Mouse (Mus musculus) CH12.LX (cell line): ENCODE results near the gene 1500011B03Rik. TPM values are rescaled to one million over a fixed set of nuclear protein-coding genes. Genes with fewer than 3 reads are reported as not detected.

Experiments
- DNase-seq: peaks from one replicate; pipeline ENCODE4 v3.0.0-alpha.2; 2013; ENCODE audit errors: extremely low read depth
- H3K27ac ChIP-seq: 2 replicates; pipeline ENCODE4 v1.5.1; 2012; ENCODE audit warnings: low read depth, mild to moderate bottlenecking, control low read depth, moderate library complexity; ENCODE audit not compliant: insufficient read depth
- H3K27me3 ChIP-seq: replicated peaks from 2 replicates; pipeline ENCODE3; 2012; ENCODE audit warnings: inconsistent platforms
- H3K36me3 ChIP-seq, 2 experiments: replicated peaks in 1 of 2; 2 replicates each; pipeline versions ENCODE3 to v1.6.1; 2012; ENCODE audit warnings: inconsistent platforms in 1 of 2, low read length in 1 of 2, mild to moderate bottlenecking in 1 of 2, mixed read lengths in 1 of 2, moderate library complexity in 1 of 2; ENCODE audit not compliant: control insufficient read depth in 1 of 2, insufficient read depth in 1 of 2
- H3K4me1 ChIP-seq, 2 experiments: 2 replicates each; pipeline ENCODE4 v1.6.1; 2012; ENCODE audit warnings: inconsistent platforms in 1 of 2, moderate library complexity in 1 of 2; ENCODE audit not compliant: insufficient read depth in 2 of 2, control insufficient read depth in 1 of 2
- H3K4me2 ChIP-seq: 2 replicates; pipeline ENCODE4 v1.6.1; 2012; ENCODE audit warnings: low read depth, mild to moderate bottlenecking, control low read depth; ENCODE audit not compliant: poor library complexity, insufficient read depth, severe bottlenecking
- H3K4me3 ChIP-seq, 3 experiments: fragments of 150-350 bp in 1 of 3; sonication (generic) in 1 of 3; replicated peaks in 1 of 3; 2 replicates each; pipeline versions ENCODE3 to v1.5.1; 2011 to 2012; ENCODE audit warnings: low read depth in 2 of 3, low read length in 2 of 3, mild to moderate bottlenecking in 2 of 3, moderate library complexity in 2 of 3, control low read depth in 1 of 3, improper control_type of control experiment in 1 of 3, inconsistent platforms in 1 of 3, mixed read lengths in 1 of 3; ENCODE audit not compliant: poor library complexity in 1 of 3
- H3K79me2 ChIP-seq: replicated peaks from 2 replicates; pipeline ENCODE4 v1.6.1; 2012; ENCODE audit warnings: mild to moderate bottlenecking, moderate library complexity; ENCODE audit not compliant: control insufficient read depth, poor library complexity, insufficient read depth, severe bottlenecking; ENCODE audit errors: extremely low read depth
- H3K9ac ChIP-seq: 2 replicates; pipeline ENCODE4 v1.6.1; 2012; ENCODE audit warnings: low read depth, mild to moderate bottlenecking, control low read depth, moderate library complexity; ENCODE audit not compliant: insufficient read depth
- H3K9me3 ChIP-seq: replicated peaks from 2 replicates; pipeline ENCODE3; 2012; ENCODE audit warnings: low read length, inconsistent platforms, mixed read lengths
- CHD1 ChIP-seq: IDR thresholded peaks from 2 replicates; pipeline ENCODE4 v1.6.1; 2012; ENCODE audit warnings: low read depth, low read length, improper control_type of control experiment, inconsistent platforms
- CHD2 ChIP-seq: IDR thresholded peaks from 2 replicates; pipeline ENCODE4 v1.6.1; 2011; ENCODE audit warnings: low read length, improper control_type of control experiment
- CTCF ChIP-seq, 2 experiments: IDR thresholded peaks in 1 of 2; conservative IDR thresholded peaks in 1 of 2; 2 replicates each; pipeline ENCODE4 v1.5.1; 2011 to 2012; ENCODE audit warnings: low read depth in 2 of 2, low read length in 2 of 2, improper control_type of control experiment in 1 of 2, inconsistent platforms in 1 of 2, mild to moderate bottlenecking in 1 of 2, moderate library complexity in 1 of 2
- E2F4 ChIP-seq: IDR thresholded peaks from 2 replicates; pipeline ENCODE4 v1.6.1; 2011; ENCODE audit warnings: low read depth, low read length, improper control_type of control experiment; ENCODE audit not compliant: insufficient replicate concordance
- EP300 ChIP-seq: IDR thresholded peaks from 2 replicates; pipeline ENCODE4 v1.6.1; 2011; ENCODE audit warnings: low read length, improper control_type of control experiment
- ETS1 ChIP-seq: conservative IDR thresholded peaks from 2 replicates; pipeline ENCODE4 v1.6.1; 2012; ENCODE audit warnings: low read depth, mild to moderate bottlenecking, inconsistent platforms, low read length, improper control_type of control experiment, moderate library complexity
- IRF4 ChIP-seq: IDR thresholded peaks from 2 replicates; pipeline ENCODE4 v1.6.1; 2014; ENCODE audit warnings: low read depth, mild to moderate bottlenecking, inconsistent platforms, low read length, improper control_type of control experiment
- KAT2A ChIP-seq: IDR thresholded peaks from 2 replicates; pipeline ENCODE4 v1.6.1; 2012; ENCODE audit warnings: low read length, improper control_type of control experiment, inconsistent platforms; ENCODE audit not compliant: insufficient replicate concordance
- MAFK ChIP-seq: IDR thresholded peaks from 2 replicates; pipeline ENCODE4 v1.6.1; 2011; ENCODE audit warnings: low read length, improper control_type of control experiment; ENCODE audit not compliant: insufficient replicate concordance
- MAX ChIP-seq: IDR thresholded peaks from 2 replicates; pipeline ENCODE4 v1.6.1; 2011; ENCODE audit warnings: low read length, improper control_type of control experiment
- NELFE ChIP-seq: IDR thresholded peaks from 2 replicates; pipeline ENCODE4 v1.6.1; 2011; ENCODE audit warnings: low read depth, low read length, improper control_type of control experiment
- PAX5 ChIP-seq: IDR thresholded peaks from 2 replicates; pipeline ENCODE4 v1.6.1; 2012; ENCODE audit warnings: low read length, inconsistent platforms, mixed read lengths
- POLR2A ChIP-seq: IDR thresholded peaks from 2 replicates; pipeline ENCODE4 v1.6.1; 2011; ENCODE audit warnings: low read depth, mild to moderate bottlenecking, improper control_type of control experiment, low read length
- SMC3 ChIP-seq: IDR thresholded peaks from 2 replicates; pipeline ENCODE4 v1.6.1; 2011; ENCODE audit warnings: low read depth, low read length, improper control_type of control experiment
- TBP ChIP-seq: conservative IDR thresholded peaks from 2 replicates; pipeline ENCODE4 v1.6.1; 2011; ENCODE audit warnings: low read depth, low read length, improper control_type of control experiment
- TCF12 ChIP-seq: IDR thresholded peaks from 2 replicates; pipeline ENCODE4 v1.6.1; 2014; ENCODE audit warnings: low read depth, mild to moderate bottlenecking, inconsistent platforms, low read length, improper control_type of control experiment
- UBTF ChIP-seq: IDR thresholded peaks from 2 replicates; pipeline ENCODE4 v1.6.1; 2012; ENCODE audit warnings: low read depth, mild to moderate bottlenecking, inconsistent platforms, low read length, improper control_type of control experiment, moderate library complexity
- USF2 ChIP-seq: conservative IDR thresholded peaks from 2 replicates; pipeline ENCODE4 v1.6.1; 2011; ENCODE audit warnings: low read depth, low read length, improper control_type of control experiment
- ZC3H11A ChIP-seq: IDR thresholded peaks from 2 replicates; pipeline ENCODE4 v1.6.1; 2012; ENCODE audit warnings: low read depth, mild to moderate bottlenecking, inconsistent platforms, low read length, improper control_type of control experiment
- ZKSCAN1 ChIP-seq: IDR thresholded peaks from 2 replicates; pipeline ENCODE4 v1.6.1; 2012; ENCODE audit warnings: low read depth, inconsistent platforms, low read length, improper control_type of control experiment, borderline replicate concordance
- ZMIZ1 ChIP-seq: IDR thresholded peaks from 2 replicates; pipeline ENCODE4 v1.6.1; 2012; ENCODE audit warnings: low read depth, mild to moderate bottlenecking, inconsistent platforms, low read length, improper control_type of control experiment
- ZNF384 ChIP-seq: IDR thresholded peaks from 2 replicates; pipeline ENCODE4 v1.6.1; 2012; ENCODE audit warnings: low read depth, low read length, improper control_type of control experiment, inconsistent platforms
- dilution Hi-C: fragments of 300-500 bp; cut with MboI; formaldehyde crosslinking; loops from 2 replicates; pipeline ENCODE4 v1.14.3; 2020; ENCODE audit warnings: low sequenced_read_pairs; ENCODE audit not compliant: extremely low pct_unique_long_range_greater_than_20kb, extremely low pct_ligation_motif_present
- in situ Hi-C: fragments of 300-500 bp; cut with MboI; formaldehyde crosslinking; loops from 3 replicates; pipeline ENCODE4 v1.14.3; 2019; ENCODE audit warnings: low sequenced_read_pairs, low pct_ligation_motif_present, low pct_unique_long_range_greater_than_20kb, mixed read lengths
- polyA plus RNA-seq: library from polyadenylated mRNA; unstranded; fragments of >175 nt; gene quantifications from 2 replicates; pipeline ENCODE4 v1.2.1, GENCODE M21; 2012; ENCODE audit warnings: low read depth; ENCODE audit not compliant: insufficient read length
- total RNA-seq, 2 experiments: library from RNA; depleted of rRNA; stranded (reverse); fragments of 300-350 nt in 1 of 2; fragments of >200 nt in 1 of 2; gene quantifications; 2 replicates each; pipeline ENCODE4 v1.2.3; 2012 to 2014

1500011B03Rik gene
- total and polyA plus RNA-seq, 3 experiments: 15.5 to 39.1 (median 31.4) TPM

DNA sequence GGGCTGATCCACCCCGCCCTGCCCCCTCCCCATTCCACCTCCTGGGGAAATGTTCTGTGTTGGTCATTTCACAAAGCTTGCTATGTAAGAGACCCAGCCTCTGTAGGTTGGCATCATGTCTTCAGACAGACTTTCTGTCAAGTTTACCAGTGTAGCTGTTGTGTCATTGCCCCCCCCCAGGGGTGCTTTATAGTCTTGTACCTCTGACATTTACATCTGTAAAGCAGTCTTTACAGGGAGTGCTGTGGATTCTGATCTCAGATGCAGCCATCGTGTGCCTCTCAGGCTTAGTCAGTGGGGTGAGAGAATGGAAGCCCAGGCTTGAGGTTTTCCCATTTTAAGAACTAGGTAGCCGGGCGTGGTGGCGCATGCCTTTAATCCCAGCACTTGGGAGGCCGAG lies 21.4 kb downstream of the 1500011B03Rik start:
- H3K4me2 ChIP-seq: no peak overlapping the region
- H3K4me3 ChIP-seq: no peak overlapping the region
- no peak for DNase-seq
- H3K36me3 ChIP-seq: peaks cover 65 to 93% of the 10 kb centered on the region in 2 experiments
- H3K27ac ChIP-seq: no peak overlapping the region
- no peaks in the 10 kb centered on the region for H3K9me3 ChIP-seq
- in situ Hi-C loops: no loop called here
- H3K27me3 ChIP-seq: no peaks in the 10 kb centered on the region
- no peak overlapping the region for H3K9ac ChIP-seq
- dilution Hi-C loops: no loop called here
- H3K4me1 ChIP-seq: no peaks in the 10 kb centered on the region; a peak in 1 of 4 replicates
- no peak for TF ChIP-seq ETS1
- no peak for TF ChIP-seq ZKSCAN1
- no peak for TF ChIP-seq KAT2A
- no peak for TF ChIP-seq MAX
- no peak for TF ChIP-seq ZNF384
- no peak for TF ChIP-seq ZC3H11A
- TF ChIP-seq SMC3: no peak
- TF ChIP-seq, all 38 proteins: peak for 0
- no peaks in the 10 kb centered on the region for H3K79me2 ChIP-seq

DNA sequence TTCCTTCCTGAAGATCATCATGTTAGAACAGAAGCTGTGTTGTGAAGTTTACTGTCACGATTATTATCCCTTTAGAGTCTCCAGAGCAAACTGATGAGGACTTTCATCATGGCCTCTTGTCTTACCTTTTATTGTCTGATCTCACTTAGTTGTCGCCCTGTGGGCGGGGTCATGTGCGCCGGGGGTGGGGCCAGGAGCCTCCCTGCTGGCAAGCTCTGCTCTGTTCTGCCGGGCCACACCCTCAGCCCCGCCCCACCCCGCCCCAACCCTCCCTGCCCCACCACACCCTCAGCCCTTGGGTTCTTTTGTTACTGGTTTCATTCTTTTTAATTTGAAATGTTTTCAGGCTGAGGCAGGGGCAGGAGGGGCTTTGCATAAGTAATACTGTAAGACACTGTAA lies 22.2 kb downstream of the 1500011B03Rik start:
- Histone ChIP-seq H3K27me3 (no peaks in the 10 kb centered on the region), H3K4me1 (peaks cover 0 to 2% of the 10 kb centered on the region in 2 experiments; a peak in 2 of 4 replicates), H3K36me3 (peaks cover 66 to 92% of the 10 kb centered on the region in 2 experiments), H3K79me2 (no peaks in the 10 kb centered on the region), H3K4me3 (no peak overlapping the region), H3K4me2 (no peak overlapping the region), H3K9me3 (no peaks in the 10 kb centered on the region), H3K27ac (no peak overlapping the region), H3K9ac (no peak overlapping the region)
- in situ Hi-C loops (no loop called here), dilution Hi-C loops (no loop called here)
- TF ChIP-seq USF2: no peak
- no peak for TF ChIP-seq ZMIZ1
- no peak for TF ChIP-seq ZC3H11A
- TF ChIP-seq IRF4: no peak
- no peak for TF ChIP-seq MAFK
- no peak for TF ChIP-seq UBTF
- no peak for TF ChIP-seq CTCF (conservative IDR thresholded peaks at IDR 0.05 in 1 of 2, IDR thresholded peaks at IDR 0.05 in 1 of 2; ENCODE audit: low read depth in 2 of 2, low read length in 2 of 2)
- TF ChIP-seq EP300: no peak
- no peak for TF ChIP-seq TCF12
- no peak for TF ChIP-seq CHD2
- no peak for TF ChIP-seq KAT2A
- TF ChIP-seq ZKSCAN1: no peak
- no peak for TF ChIP-seq E2F4
- TF ChIP-seq POLR2A: no peak
- no peak for TF ChIP-seq TBP
- no peak for TF ChIP-seq CHD1
- TF ChIP-seq PAX5: no peak
- TF ChIP-seq NELFE: no peak
- DNase-seq: peak; percentile 65
